Mouse (Mus musculus): ENCODE data around the gene Msantd3. TPM values are rescaled to one million over a fixed set of nuclear protein-coding genes. Genes with fewer than 3 reads are reported as not detected.

Gene Msantd3
- 1.7 and 2.5 TPM in 2 replicates for polyA plus RNA-seq (2015; fragmentation: Nextera tagmentation; extraction: Ambion mirVana)

DNA sequence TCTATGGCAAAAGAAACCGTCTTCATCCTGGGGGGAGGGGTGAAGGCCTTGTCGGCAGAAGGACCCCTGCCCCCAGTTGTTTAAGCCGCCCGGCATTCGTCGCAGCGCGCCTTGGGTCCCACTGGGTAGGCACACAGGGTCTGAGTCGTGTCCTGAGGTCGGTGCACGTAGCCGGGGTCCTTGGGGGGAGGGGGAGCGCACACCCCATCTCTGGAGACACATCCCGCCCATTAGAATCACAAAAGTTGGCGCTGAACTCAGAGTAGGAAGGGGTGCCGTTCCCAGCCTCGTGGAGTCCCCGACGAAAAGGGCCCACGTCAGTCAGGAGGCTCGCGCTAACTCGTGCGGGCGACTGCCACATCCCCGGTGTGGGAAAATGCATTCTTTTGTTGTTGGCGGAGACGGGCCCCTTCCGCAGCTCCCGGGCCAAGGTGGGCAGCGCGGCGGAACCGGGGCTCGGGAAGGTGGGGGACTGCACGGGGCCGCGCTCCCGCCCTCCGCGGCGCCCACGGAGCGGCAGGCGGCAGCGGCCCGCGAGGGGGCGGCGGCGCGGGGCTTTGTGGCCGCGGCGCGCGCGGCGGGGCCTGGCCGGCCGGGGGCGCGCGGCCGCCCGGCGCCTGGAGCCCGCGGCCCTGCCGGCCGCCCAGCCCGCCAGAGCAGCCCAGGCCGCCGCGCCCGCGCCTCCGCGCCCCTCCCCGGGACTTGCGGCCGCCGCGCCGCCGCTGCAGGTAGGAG is at the start of gene Msantd3:
Gene Msantd3 (plus strand): TSS at position 95 of the 735 bp plus-strand sequence.
- Histone ChIP-seq H3K4me3 (replicated peaks) (peak within 1 kb of the TSS; percentile 56), H3K27ac (replicated peaks) (no peak within 1 kb of the TSS), H3K4me1 (replicated peaks) (peaks cover 5% of the 10 kb centered on the region; the same call in 1 of the 2 replicates), H3K9ac (peak within 1 kb of the TSS; percentile 40; the same call in 1 of the 2 replicates), H3K36me3 (replicated peaks) (no peaks in the 10 kb centered on the region), H3K9me3 (replicated peaks) (no peaks in the 10 kb centered on the region), H3K27me3 (peaks cover 47% of the 10 kb centered on the region), H3K4me2 (peak within 1 kb of the TSS; percentile 67)
- peak; percentile 56; the same call in 1 of the 2 replicates for ATAC-seq (ENCODE audit: insufficient read depth)
- WGBS (ENCODE audit: insufficient replicate concordance): under 1% methylated on average over 73 of the region's 86 CpGs

DNA sequence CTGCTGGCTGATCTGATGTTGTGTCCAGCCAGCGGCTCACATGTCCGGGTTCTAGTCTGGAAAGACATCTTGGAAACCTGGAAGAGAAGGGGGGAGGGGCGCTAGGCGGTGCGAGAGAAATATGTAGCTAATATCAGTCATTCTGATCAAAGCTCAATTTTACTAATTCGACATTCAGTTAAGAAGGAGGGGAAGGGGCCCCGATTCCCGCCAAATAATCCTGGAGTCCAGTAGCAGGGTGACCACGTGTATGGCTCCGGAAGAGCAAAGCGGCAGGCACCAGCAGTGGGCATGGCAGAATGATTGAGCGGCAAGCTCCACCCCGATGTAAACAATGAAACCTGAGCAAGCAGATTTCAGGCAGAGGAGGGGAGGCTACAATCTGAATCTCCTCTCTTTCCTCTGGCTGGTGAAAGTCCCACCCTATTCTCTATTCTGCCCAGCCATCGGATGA is 48.4 kb upstream of the Msantd3 start:
- peak overlapping the region; percentile 47 for H3K4me2 ChIP-seq
- peak overlapping the region; percentile 21 for H3K4me3 ChIP-seq (replicated peaks)
- H3K27ac ChIP-seq (replicated peaks): no peak overlapping the region
- no peaks in the 10 kb centered on the region for H3K4me1 ChIP-seq (replicated peaks)
- H3K9ac ChIP-seq: no peak overlapping the region
- H3K27me3 ChIP-seq: no peaks in the 10 kb centered on the region
- H3K9me3 ChIP-seq (replicated peaks): no peaks in the 10 kb centered on the region
- H3K36me3 ChIP-seq (replicated peaks): no peaks in the 10 kb centered on the region
- ATAC-seq (ENCODE audit: insufficient read depth): no peak
- WGBS (ENCODE audit: insufficient replicate concordance): 9% methylated on average over 14 of the region's 14 CpGs

DNA sequence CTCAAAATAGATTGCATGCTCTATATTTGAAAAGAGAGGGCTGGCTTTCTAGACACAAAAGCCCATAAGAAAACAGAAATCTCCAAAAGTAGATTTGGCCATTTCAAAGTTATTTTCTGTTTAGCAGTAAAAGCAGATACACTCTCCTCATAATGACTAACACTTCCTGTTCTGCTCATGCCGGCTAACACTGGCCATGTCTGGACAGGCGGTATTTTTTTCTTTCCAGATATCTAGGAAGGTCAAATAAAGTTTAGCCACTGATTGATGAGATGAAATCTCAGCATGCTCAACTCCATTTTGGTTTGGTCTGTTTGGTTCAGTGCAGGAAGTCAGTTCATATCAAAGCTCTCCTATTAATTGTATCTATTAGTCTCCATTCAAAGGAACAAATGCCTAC is 47.2 kb upstream of the Msantd3 start:
- H3K9ac ChIP-seq: no peak overlapping the region
- 43% methylated on average over 2 of the region's 2 CpGs for WGBS (ENCODE audit: insufficient replicate concordance)
- no peak overlapping the region for H3K4me3 ChIP-seq (replicated peaks)
- no peaks in the 10 kb centered on the region for H3K9me3 ChIP-seq (replicated peaks)
- no peaks in the 10 kb centered on the region for H3K36me3 ChIP-seq (replicated peaks)
- no peak overlapping the region for H3K27ac ChIP-seq (replicated peaks)
- H3K27me3 ChIP-seq: no peaks in the 10 kb centered on the region
- H3K4me1 ChIP-seq (replicated peaks): no peaks in the 10 kb centered on the region
- no peak for ATAC-seq (ENCODE audit: insufficient read depth)
- no peak overlapping the region for H3K4me2 ChIP-seq

DNA sequence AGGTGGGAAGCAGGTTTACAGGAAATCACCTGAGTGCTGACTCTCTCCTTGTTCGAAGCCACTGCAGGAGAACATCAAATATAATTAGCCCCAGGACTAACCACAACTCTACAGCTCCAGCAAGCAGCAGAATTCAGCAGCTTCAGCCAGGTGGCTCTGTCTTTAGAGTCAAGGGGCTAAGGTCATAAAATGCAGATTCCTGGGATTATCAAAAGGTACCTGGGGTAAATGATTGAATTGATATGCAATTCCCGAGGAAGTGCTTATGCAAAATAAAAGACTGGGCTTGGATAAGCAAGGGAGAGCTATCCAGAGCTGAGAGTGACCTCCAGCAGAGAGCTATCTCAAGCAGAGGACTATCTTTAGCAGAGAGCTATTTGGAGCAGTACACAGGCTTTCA is 28.9 kb upstream of the Msantd3 start:
- no peak for ATAC-seq (ENCODE audit: insufficient read depth)
- Histone ChIP-seq H3K9me3 (replicated peaks) (no peaks in the 10 kb centered on the region), H3K27ac (replicated peaks) (no peak overlapping the region), H3K27me3 (no peaks in the 10 kb centered on the region), H3K4me2 (no peak overlapping the region), H3K36me3 (replicated peaks) (no peaks in the 10 kb centered on the region), H3K4me3 (replicated peaks) (no peak overlapping the region), H3K9ac (no peak overlapping the region), H3K4me1 (replicated peaks) (no peaks in the 10 kb centered on the region)
- WGBS (ENCODE audit: insufficient replicate concordance): 23% methylated on average over 2 of the region's 2 CpGs

DNA sequence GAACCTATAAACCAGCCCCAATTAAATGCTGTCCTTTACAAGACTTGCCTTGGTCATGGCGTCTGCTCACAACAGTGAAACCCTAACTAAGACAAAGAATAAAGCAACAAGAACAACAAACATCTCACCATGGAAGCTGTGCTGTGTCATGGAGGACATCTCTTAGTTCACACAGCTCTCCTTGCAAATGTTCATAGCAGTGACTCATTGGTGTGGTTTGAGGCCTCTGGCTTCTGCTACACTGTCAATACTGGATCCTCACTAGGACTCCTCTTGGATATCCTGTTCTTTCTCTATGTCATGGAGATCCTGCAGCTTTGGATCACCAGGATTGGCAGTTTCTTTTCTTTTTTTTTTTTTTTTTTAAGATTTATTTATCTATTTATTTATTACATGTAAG is 10.2 kb upstream of the Msantd3 start:
- Histone ChIP-seq H3K27me3 (no peaks in the 10 kb centered on the region), H3K36me3 (replicated peaks) (no peaks in the 10 kb centered on the region), H3K4me3 (replicated peaks) (no peak overlapping the region), H3K4me1 (replicated peaks) (no peaks in the 10 kb centered on the region), H3K9ac (no peak overlapping the region), H3K27ac (replicated peaks) (no peak overlapping the region), H3K9me3 (replicated peaks) (no peaks in the 10 kb centered on the region), H3K4me2 (no peak overlapping the region)
- 76% methylated on average over 1 of the region's 1 CpGs for WGBS (ENCODE audit: insufficient replicate concordance)
- ATAC-seq (ENCODE audit: insufficient read depth): no peak

DNA sequence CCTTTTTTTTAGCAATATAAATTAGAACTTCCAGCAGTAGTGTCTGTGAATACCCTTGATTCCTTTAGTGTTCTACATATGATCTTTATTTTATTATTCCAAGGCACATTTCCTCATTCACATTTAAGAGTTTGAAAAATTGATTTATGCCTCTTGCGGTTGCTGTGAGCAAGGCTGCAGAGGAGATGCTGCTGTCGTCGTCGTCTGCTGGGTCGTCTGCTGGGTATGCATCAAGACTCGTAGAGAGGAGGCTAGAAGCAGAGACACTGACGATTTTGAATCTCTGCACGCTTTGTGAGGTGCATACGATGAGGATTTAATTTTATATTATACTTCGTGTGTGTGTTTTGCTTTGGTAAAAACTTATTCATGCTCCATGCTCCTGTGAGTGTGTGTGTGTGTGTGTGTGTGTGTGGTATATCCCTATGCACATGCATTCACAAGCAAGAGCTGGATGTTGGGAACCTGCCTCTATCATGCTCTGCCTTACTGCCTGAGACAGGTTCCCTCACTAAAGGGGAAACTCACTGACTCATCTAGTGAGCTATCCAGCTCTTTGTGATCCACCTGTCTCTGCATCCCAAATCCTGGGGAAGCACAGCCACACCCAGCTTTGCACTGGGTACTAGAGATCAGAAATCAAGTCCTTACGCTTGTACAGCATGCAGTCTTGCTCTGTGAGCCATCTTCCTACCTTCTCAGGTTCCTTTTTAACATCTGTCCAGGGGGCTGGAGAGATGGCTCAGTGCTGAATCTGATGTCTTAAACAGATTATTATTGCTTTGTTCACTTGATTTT is 7.7 kb upstream of the Msantd3 start:
- no peak for ATAC-seq (ENCODE audit: insufficient read depth)
- Histone ChIP-seq H3K4me1 (replicated peaks) (no peaks in the 10 kb centered on the region), H3K9me3 (replicated peaks) (no peaks in the 10 kb centered on the region), H3K9ac (no peak overlapping the region), H3K36me3 (replicated peaks) (no peaks in the 10 kb centered on the region), H3K27me3 (no peaks in the 10 kb centered on the region), H3K4me2 (no peak overlapping the region), H3K27ac (replicated peaks) (no peak overlapping the region), H3K4me3 (replicated peaks) (no peak overlapping the region)
- 70% methylated on average over 11 of the region's 11 CpGs for WGBS (ENCODE audit: insufficient replicate concordance)

DNA sequence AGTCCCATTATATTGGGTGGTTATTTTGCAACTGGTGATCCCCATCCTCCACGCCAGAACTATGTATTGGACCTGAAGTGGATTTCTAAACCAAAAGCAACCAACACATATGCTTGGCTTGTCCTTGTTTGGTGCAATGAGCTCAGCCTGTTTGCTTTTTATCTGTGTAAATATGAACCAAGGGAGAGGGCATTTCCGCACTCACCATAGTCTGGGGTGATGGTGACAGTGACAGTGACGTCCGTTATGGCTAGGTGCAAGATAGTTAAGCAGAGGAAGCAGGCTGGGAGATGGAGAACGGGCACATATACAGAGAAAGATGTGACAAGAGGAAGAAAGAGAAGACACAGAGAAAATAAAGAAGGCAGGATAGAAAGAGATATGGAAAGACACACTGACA is 3.5 kb upstream of the Msantd3 start:
- H3K4me2 ChIP-seq: no peak overlapping the region
- 0 out of 2 replicates have a peak, but pooled peaks cover under 1% of the 10 kb centered on the region for H3K4me1 ChIP-seq (replicated peaks)
- H3K4me3 ChIP-seq (replicated peaks): no peak overlapping the region
- H3K27ac ChIP-seq (replicated peaks): no peak overlapping the region
- H3K9me3 ChIP-seq (replicated peaks): no peaks in the 10 kb centered on the region
- 53% methylated on average over 5 of the region's 5 CpGs for WGBS (ENCODE audit: insufficient replicate concordance)
- H3K36me3 ChIP-seq (replicated peaks): no peaks in the 10 kb centered on the region
- peaks cover 31% of the 10 kb centered on the region for H3K27me3 ChIP-seq
- ATAC-seq (ENCODE audit: insufficient read depth): no peak
- no peak overlapping the region for H3K9ac ChIP-seq

DNA sequence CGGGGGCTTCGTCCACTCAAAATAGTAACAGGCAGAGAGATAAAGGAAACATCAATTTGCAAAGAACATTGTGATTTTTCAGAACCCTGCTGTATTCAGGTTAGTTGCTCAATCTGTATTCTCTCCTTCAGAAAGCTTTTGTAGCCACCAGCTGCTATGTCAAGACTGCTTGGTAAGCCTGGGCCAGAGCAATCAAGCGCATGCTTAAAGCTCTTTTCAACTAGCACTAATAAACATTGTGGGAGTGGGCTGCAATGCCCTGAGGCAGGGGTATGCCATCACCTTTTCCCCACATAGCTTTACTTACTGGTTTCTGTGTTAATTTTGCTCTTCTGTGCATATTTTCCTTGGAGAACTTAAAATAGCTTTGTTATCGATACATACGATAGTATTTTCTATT is 2.7 kb upstream of the Msantd3 start:
- no peak overlapping the region for H3K9ac ChIP-seq
- no peak overlapping the region for H3K4me3 ChIP-seq (replicated peaks)
- H3K4me1 ChIP-seq (replicated peaks): peaks cover 5% of the 10 kb centered on the region; the same call in 1 of the 2 replicates
- H3K9me3 ChIP-seq (replicated peaks): no peaks in the 10 kb centered on the region
- no peak for ATAC-seq (ENCODE audit: insufficient read depth)
- H3K27me3 ChIP-seq: peaks cover 38% of the 10 kb centered on the region
- no peak overlapping the region for H3K27ac ChIP-seq (replicated peaks)
- WGBS (ENCODE audit: insufficient replicate concordance): 75% methylated on average over 5 of the region's 5 CpGs
- no peak overlapping the region for H3K4me2 ChIP-seq
- no peaks in the 10 kb centered on the region for H3K36me3 ChIP-seq (replicated peaks)

DNA sequence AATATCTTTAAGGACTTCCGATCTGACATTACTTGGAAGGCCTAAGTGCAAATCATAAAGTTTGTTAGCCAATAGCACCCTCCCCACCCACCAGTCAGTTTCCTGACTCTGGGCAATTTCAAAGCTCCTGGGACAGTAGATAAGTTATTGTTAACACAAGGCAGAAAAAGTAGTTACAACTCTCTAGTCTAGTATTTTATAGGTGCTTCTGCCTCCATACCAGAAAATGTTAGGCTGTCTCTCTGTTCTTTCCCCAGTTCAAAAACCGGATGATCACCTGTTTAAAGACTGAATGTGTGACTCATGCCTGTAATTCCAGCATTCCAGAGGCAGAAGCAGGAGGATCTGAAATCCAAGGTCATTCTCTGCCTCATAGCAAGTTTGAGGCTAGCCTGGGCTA is 1.2 kb upstream of the Msantd3 start:
- Histone ChIP-seq H3K36me3 (replicated peaks) (no peaks in the 10 kb centered on the region), H3K27me3 (peaks cover 47% of the 10 kb centered on the region), H3K4me3 (replicated peaks) (no peak overlapping the region), H3K9me3 (replicated peaks) (no peaks in the 10 kb centered on the region), H3K9ac (no peak overlapping the region), H3K27ac (replicated peaks) (no peak overlapping the region), H3K4me2 (no peak overlapping the region), H3K4me1 (replicated peaks) (peaks cover 5% of the 10 kb centered on the region; the same call in 1 of the 2 replicates)
- WGBS (ENCODE audit: insufficient replicate concordance): 58% methylated on average over 2 of the region's 2 CpGs
- no peak for ATAC-seq (ENCODE audit: insufficient read depth)

DNA sequence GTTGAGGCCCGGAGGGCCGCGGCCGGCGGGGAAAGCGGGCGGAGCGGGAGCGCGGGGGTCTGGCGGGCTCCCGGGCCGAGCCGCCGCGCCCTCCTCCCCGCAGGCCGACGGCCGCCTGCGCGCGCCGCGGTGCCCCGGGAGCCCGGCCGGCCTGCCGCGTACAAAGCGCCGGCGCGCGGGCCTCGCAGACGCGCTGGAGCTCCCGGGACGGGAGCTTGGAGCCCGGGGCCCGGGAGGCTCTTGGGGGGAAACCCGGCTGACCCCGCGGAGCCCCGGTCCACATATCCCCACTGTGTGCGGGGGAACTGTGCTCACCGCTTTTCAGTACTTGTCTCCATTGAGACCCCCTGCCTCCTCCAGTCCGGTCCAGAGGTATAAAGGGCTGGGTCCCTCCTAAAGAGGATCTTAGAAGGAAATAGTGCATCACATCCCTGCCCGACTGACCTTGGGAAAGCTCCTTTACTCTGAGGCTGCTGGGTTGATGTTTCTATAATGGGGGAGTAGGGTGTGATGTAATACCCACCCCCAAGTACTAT is 909 bp downstream of the Msantd3 start:
- peak overlapping the region; percentile 67 for H3K4me2 ChIP-seq
- peaks cover 47% of the 10 kb centered on the region for H3K27me3 ChIP-seq
- no peaks in the 10 kb centered on the region for H3K36me3 ChIP-seq (replicated peaks)
- no peaks in the 10 kb centered on the region for H3K9me3 ChIP-seq (replicated peaks)
- peak overlapping the region; percentile 56 for H3K4me3 ChIP-seq (replicated peaks)
- ATAC-seq (ENCODE audit: insufficient read depth): 0 out of 2 replicates have a peak, but pooled peaks have one; percentile 37
- H3K4me1 ChIP-seq (replicated peaks): peaks cover 10% of the 10 kb centered on the region; the same call in 1 of the 2 replicates
- H3K9ac ChIP-seq: peak overlapping the region; percentile 40; the same call in 1 of the 2 replicates
- 0% methylated on average over 35 of the region's 50 CpGs for WGBS (ENCODE audit: insufficient replicate concordance)
- H3K27ac ChIP-seq (replicated peaks): no peak overlapping the region
